8 mouse cellular contexts compared by ENCODE assay signal in the genomic region with DNA sequence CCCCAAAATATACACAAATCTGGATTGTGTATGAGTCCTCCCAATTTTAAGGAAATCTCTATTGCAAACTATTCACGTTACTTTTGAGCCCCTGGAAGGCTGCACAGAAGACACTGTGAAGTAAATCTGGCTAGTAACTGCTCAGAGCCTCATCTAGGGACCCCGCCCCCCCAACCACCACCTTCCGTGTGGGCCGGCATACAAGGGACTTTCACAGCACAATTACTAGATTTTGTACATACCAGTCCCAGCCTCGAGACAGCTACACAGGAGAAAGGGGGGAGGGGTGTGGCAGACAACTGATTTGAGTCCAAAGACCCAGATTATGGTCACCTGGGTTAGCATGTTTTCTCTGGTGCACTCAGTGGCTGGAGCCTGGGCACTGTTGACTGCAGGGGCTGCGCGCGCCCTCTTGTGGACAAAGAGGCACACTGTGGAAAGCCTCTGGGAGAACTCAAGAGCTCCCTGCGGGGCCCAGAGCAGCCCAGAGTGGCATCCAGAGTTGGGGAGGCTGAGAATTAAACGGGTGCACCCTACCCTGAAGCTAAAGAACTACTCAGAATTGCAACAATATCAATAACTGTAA. TPM values are rescaled to one million over a fixed set of nuclear protein-coding genes. Genes with fewer than 3 reads are reported as not detected.
DNase-seq lines count a peak whose midpoint lies in the region; ATAC-seq and TF ChIP-seq lines count a peak whose summit lies in the region.

No protein-coding gene starts in this region.

- peak; percentile 75 for DNase-seq in liver
- DNase-seq in embryo, embryonic 9.5 days (ENCODE audit: extremely low spot score): peak; percentile 76
- peak; percentile 69 to 84 for DNase-seq in heart, adult 18-20 months
- DNase-seq in kidney, adult 2 months: peak; percentile 81
- peak; percentile 54 for DNase-seq in limb, embryonic 14.5 days (ENCODE audit: low spot score)
- peak; percentile 79 for DNase-seq in neural tube, embryonic 10.5 days (ENCODE audit: extremely low spot score, low spot score)

- no peaks in the 10 kb centered on the region for H3K4me1 ChIP-seq in liver, embryonic 12.5 days
- no peaks in the 10 kb centered on the region for H3K4me1 ChIP-seq in kidney, adult 2 months (ENCODE audit: control insufficient read depth, insufficient read depth, low read length)
- H3K4me1 ChIP-seq in limb, embryonic 14.5 days (ENCODE audit: control insufficient read depth, insufficient read depth, low read length): no peaks in the 10 kb centered on the region
- no peaks in the 10 kb centered on the region for H3K4me1 ChIP-seq in stomach, embryonic 15.5 days

- no peak overlapping the region for H3K9ac ChIP-seq in liver, embryonic 12.5 days
- no peak overlapping the region for H3K9ac ChIP-seq in limb, embryonic 14.5 days (ENCODE audit: low read depth, low read length, severe bottlenecking)
- H3K9ac ChIP-seq in stomach, embryonic 15.5 days: no peak overlapping the region

- H3K27me3 ChIP-seq in liver, embryonic 12.5 days (replicated peaks): no peaks in the 10 kb centered on the region
- H3K27me3 ChIP-seq in kidney, adult 2 months (replicated peaks; ENCODE audit: control insufficient read depth, insufficient read depth, low read length): no peaks in the 10 kb centered on the region
- no peaks in the 10 kb centered on the region for H3K27me3 ChIP-seq in limb, embryonic 14.5 days (ENCODE audit: control insufficient read depth, insufficient read depth, low read length)
- no peaks in the 10 kb centered on the region for H3K27me3 ChIP-seq in stomach, embryonic 15.5 days (replicated peaks)

- H3K9me3 ChIP-seq in liver, embryonic 12.5 days (replicated peaks): no peaks in the 10 kb centered on the region
- H3K9me3 ChIP-seq in limb, embryonic 14.5 days (ENCODE audit: control insufficient read depth, low read length): no peaks in the 10 kb centered on the region
- no peaks in the 10 kb centered on the region for H3K9me3 ChIP-seq in stomach, embryonic 15.5 days

- no peaks in the 10 kb centered on the region for H3K36me3 ChIP-seq in liver, embryonic 12.5 days
- H3K36me3 ChIP-seq in kidney, adult 2 months (ENCODE audit: control insufficient read depth, insufficient read depth, low read length): no peaks in the 10 kb centered on the region
- no peaks in the 10 kb centered on the region for H3K36me3 ChIP-seq in limb, embryonic 14.5 days (ENCODE audit: control insufficient read depth, insufficient read depth, low read length)
- no peaks in the 10 kb centered on the region for H3K36me3 ChIP-seq in stomach, embryonic 15.5 days

- no peak overlapping the region for H3K4me3 ChIP-seq in liver, embryonic 12.5 days
- H3K4me3 ChIP-seq in kidney, adult 2 months (ENCODE audit: insufficient read depth, low read depth, low read length): no peak overlapping the region
- H3K4me3 ChIP-seq in limb, embryonic 14.5 days (replicated peaks; ENCODE audit: low read length): no peak overlapping the region
- H3K4me3 ChIP-seq in stomach, embryonic 15.5 days (replicated peaks): no peak overlapping the region

- TF ChIP-seq CTCF in kidney, adult 2 months (conservative IDR thresholded peaks at IDR 0.05; ENCODE audit: insufficient read depth, insufficient read length, low read depth, low read length): peak; percentile 75

- no peak for TF ChIP-seq POLR2A in kidney, adult 2 months (IDR thresholded peaks at IDR 0.05; ENCODE audit: low read depth, low read length)
- TF ChIP-seq POLR2A in limb, embryonic 14.5 days (IDR thresholded peaks at IDR 0.05; ENCODE audit: borderline replicate concordance, extremely low read depth, insufficient read depth, insufficient read length): no peak

- 30% methylated on average over 10 of the region's 10 CpGs for WGBS in liver, embryonic 12.5 days (ENCODE audit: insufficient replicate concordance)
- 31% methylated on average over 10 of the region's 10 CpGs for WGBS in kidney, adult 2 months
- 24% methylated on average over 10 of the region's 10 CpGs for whole genome bisulfite sequencing in limb, embryonic 14.5 days
- WGBS in stomach, embryonic 15.5 days: 27% methylated on average over 10 of the region's 10 CpGs

- ATAC-seq in liver, embryonic 12.5 days: no peak
- peak; percentile 65 for ATAC-seq in limb, embryonic 14.5 days (ENCODE audit: low FRiP score, low read depth)
- ATAC-seq in stomach, embryonic 15.5 days (ENCODE audit: insufficient read depth, low FRiP score, low read depth): peak; percentile 68

- H3K4me2 ChIP-seq in liver, embryonic 12.5 days: no peak overlapping the region
- no peak overlapping the region for H3K4me2 ChIP-seq in limb, embryonic 14.5 days (replicated peaks; ENCODE audit: low read depth, low read length, severe bottlenecking)
- no peak overlapping the region for H3K4me2 ChIP-seq in stomach, embryonic 15.5 days

- H3K27ac ChIP-seq in liver, embryonic 12.5 days: no peak overlapping the region
- no peak overlapping the region for H3K27ac ChIP-seq in kidney, adult 2 months (ENCODE audit: insufficient read depth, low read depth, low read length)
- no peak overlapping the region for H3K27ac ChIP-seq in limb, embryonic 14.5 days (replicated peaks; ENCODE audit: low read depth, low read length)
- no peak overlapping the region for H3K27ac ChIP-seq in stomach, embryonic 15.5 days

RNA-seq across cellular contexts. Expression of a gene that starts 33.8 kb away (rescaled TPM):
- 22.3 and 24.2 TPM in 2 replicates for polyA plus RNA-seq in liver, embryonic 12.5 days (2016; fragmentation: Nextera tagmentation; extraction: Ambion mirVana)
- 100 to 1,000 TPM; 134 to 154 TPM for total RNA-seq in heart, adult 18-20 months (2021)
- polyA plus RNA-seq in kidney, adult 2 months (2012; rRNA removed): 131 and 137 TPM in 2 replicates
- 125 TPM in 2 replicates for polyA plus RNA-seq in limb, embryonic 14.5 days (2012; rRNA removed)
- 120 and 128 TPM in 2 replicates for polyA plus RNA-seq in limb, embryonic 14.5 days (2014; fragmentation: Nextera tagmentation; extraction: Ambion mirVana)
- 77.0 and 78.3 TPM in 2 replicates for polyA plus RNA-seq in stomach, embryonic 15.5 days (2015; fragmentation: Nextera tagmentation; extraction: Ambion mirVana)
